In the genomic region with DNA sequence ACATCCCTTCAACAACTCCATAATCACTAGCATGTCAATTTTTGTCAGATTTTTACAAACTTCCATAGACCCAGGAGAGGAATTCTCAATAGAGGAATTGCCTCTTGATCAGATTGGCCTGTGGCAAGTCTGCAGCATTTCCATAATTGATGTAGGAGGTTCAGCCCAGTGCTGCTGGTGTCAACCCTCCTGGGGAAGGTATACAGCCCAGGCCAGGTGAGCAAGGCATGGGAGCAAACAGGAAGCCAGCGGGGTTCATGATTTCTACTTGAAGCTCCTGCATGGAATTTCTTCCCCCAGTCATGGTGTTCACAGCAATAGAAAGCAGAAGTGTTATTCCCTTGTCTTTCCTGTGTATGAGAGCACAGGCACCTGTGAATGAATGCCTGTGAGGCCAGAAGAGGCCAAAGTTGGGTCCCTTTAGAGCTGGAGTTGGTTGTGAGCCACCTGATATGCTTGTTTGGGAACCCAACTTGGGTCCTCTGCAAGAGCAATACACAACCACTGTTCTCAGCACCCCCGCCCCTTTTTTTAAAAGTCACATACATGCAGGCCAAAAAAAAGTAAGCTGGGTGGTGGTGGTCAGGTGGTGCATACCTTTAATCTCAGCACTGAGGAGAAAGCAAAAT, we compare ENCODE assay signal across 17 mouse cellular contexts. TPM values are rescaled to one million over a fixed set of nuclear protein-coding genes. Genes with fewer than 3 reads are reported as not detected.
DNase-seq lines count a peak whose midpoint lies in the region; ATAC-seq and TF ChIP-seq lines count a peak whose summit lies in the region.
"Had no signal": no experiment of that assay in that cellular context is flagged by ENCODE, and none has a peak within 500 bp of the region (broad histone marks: within the 10 kb centered on the region; RNA-seq: fewer than 3 reads in every experiment).

No protein-coding gene starts in this region.

- H3K27ac ChIP-seq in embryonic facial prominence, embryonic 11.5 days (replicated peaks; ENCODE audit: low read depth, low read length), result no peak overlapping the region; the same call in 1 of the 2 replicates
- no peak overlapping the region for H3K27ac ChIP-seq in embryonic facial prominence, embryonic 10.5 days (replicated peaks)
- peak overlapping the region; percentile 50; the same call in 1 of the 2 replicates for H3K27ac ChIP-seq in kidney, postnatal 0 days
- no peak overlapping the region for H3K27ac ChIP-seq in MEL (ENCODE audit: control insufficient read depth, low read depth, low read length)
- H3K27ac ChIP-seq in intestine, embryonic 16.5 days (ENCODE audit: low read length), result peak overlapping the region; percentile 28; the same call in 1 of the 2 replicates
- H3K27ac ChIP-seq: hindbrain, embryonic 10.5 days; layer of hippocampus, adult 2 months had no signal

- peaks cover 22% of the 10 kb centered on the region for H3K79me2 ChIP-seq in MEL (ENCODE audit: control insufficient read depth, insufficient read depth, low read length, poor library complexity)

- H3K9ac ChIP-seq in embryonic facial prominence, embryonic 11.5 days (replicated peaks; ENCODE audit: low read length), result no peak overlapping the region
- H3K9ac ChIP-seq in kidney, postnatal 0 days (ENCODE audit: low read depth, low read length), result no peak overlapping the region
- H3K9ac ChIP-seq in MEL (ENCODE audit: control insufficient read depth, low read depth, low read length, poor library complexity, severe bottlenecking), result no peak overlapping the region
- H3K9ac ChIP-seq in intestine, embryonic 16.5 days (ENCODE audit: low read depth, low read length), result no peak overlapping the region
- H3K9ac ChIP-seq: forebrain, embryonic 12.5 days had no signal

- H3K4me1 ChIP-seq in embryonic facial prominence, embryonic 11.5 days (ENCODE audit: control insufficient read depth, insufficient read depth, low read length), result no peaks in the 10 kb centered on the region
- H3K4me1 ChIP-seq in embryonic facial prominence, embryonic 10.5 days, result peaks cover 16% of the 10 kb centered on the region
- peaks cover 11% of the 10 kb centered on the region for H3K4me1 ChIP-seq in kidney, postnatal 0 days (replicated peaks; ENCODE audit: insufficient read depth, low read length)
- peaks cover 4 to 6% of the 10 kb centered on the region in 2 experiments; a peak in 2 of 4 replicates for H3K4me1 ChIP-seq in MEL (ENCODE audit: control insufficient read depth in 1 of 2, insufficient read depth in 2 of 2, low read length in 2 of 2)
- peaks cover 7% of the 10 kb centered on the region for H3K4me1 ChIP-seq in intestine, embryonic 16.5 days (ENCODE audit: control insufficient read depth, insufficient read depth, low read length)

- H3K9me3 ChIP-seq in embryonic facial prominence, embryonic 11.5 days (replicated peaks; ENCODE audit: control insufficient read depth, low read length), result no peaks in the 10 kb centered on the region
- H3K9me3 ChIP-seq in embryonic facial prominence, embryonic 10.5 days, result no peaks in the 10 kb centered on the region
- H3K9me3 ChIP-seq in kidney, postnatal 0 days (replicated peaks; ENCODE audit: low read length), result no peaks in the 10 kb centered on the region
- no peaks in the 10 kb centered on the region for H3K9me3 ChIP-seq in MEL (replicated peaks; ENCODE audit: insufficient read depth, low read length)
- H3K9me3 ChIP-seq in intestine, embryonic 16.5 days (ENCODE audit: control insufficient read depth, low read length), result no peaks in the 10 kb centered on the region
- H3K9me3 ChIP-seq: forebrain, embryonic 12.5 days; hindbrain, embryonic 10.5 days had no signal

- peaks cover 21% of the 10 kb centered on the region for H3K36me3 ChIP-seq in embryonic facial prominence, embryonic 11.5 days (replicated peaks; ENCODE audit: control insufficient read depth, insufficient read depth, low read depth, low read length)
- peaks cover 87% of the 10 kb centered on the region for H3K36me3 ChIP-seq in embryonic facial prominence, embryonic 10.5 days (replicated peaks)
- peaks cover 48% of the 10 kb centered on the region for H3K36me3 ChIP-seq in kidney, postnatal 0 days (ENCODE audit: insufficient read depth, low read length)
- H3K36me3 ChIP-seq in MEL (ENCODE audit: control insufficient read depth in 1 of 2, insufficient read depth in 2 of 2, low read length in 2 of 2), result peaks cover 25 to 26% of the 10 kb centered on the region in 2 experiments
- peaks cover 6% of the 10 kb centered on the region; the same call in 1 of the 2 replicates for H3K36me3 ChIP-seq in intestine, embryonic 16.5 days (ENCODE audit: control insufficient read depth, insufficient read depth, low read length)

- H3K4me3 ChIP-seq in embryonic facial prominence, embryonic 11.5 days (ENCODE audit: low read depth, low read length), result no peak overlapping the region
- no peak overlapping the region for H3K4me3 ChIP-seq in embryonic facial prominence, embryonic 10.5 days
- no peak overlapping the region for H3K4me3 ChIP-seq in kidney, postnatal 0 days (replicated peaks; ENCODE audit: low read depth, low read length)
- H3K4me3 ChIP-seq in MEL (ENCODE audit: control insufficient read depth in 1 of 2, insufficient read depth in 1 of 2, low read depth in 2 of 2, low read length in 2 of 2), result no peak overlapping the region
- no peak overlapping the region for H3K4me3 ChIP-seq in intestine, embryonic 16.5 days (ENCODE audit: low read length)
- H3K4me3 ChIP-seq: forebrain, embryonic 12.5 days; hindbrain, embryonic 10.5 days; layer of hippocampus, adult 2 months had no signal

- H3K27me3 ChIP-seq in embryonic facial prominence, embryonic 11.5 days (ENCODE audit: control insufficient read depth, insufficient read depth, low read length), result no peaks in the 10 kb centered on the region
- no peaks in the 10 kb centered on the region for H3K27me3 ChIP-seq in embryonic facial prominence, embryonic 10.5 days (replicated peaks; ENCODE audit: low read depth, poor library complexity, severe bottlenecking)
- no peaks in the 10 kb centered on the region for H3K27me3 ChIP-seq in kidney, postnatal 0 days (ENCODE audit: insufficient read depth, low read length)
- no peaks in the 10 kb centered on the region for H3K27me3 ChIP-seq in MEL (ENCODE audit: control insufficient read depth in 1 of 2, insufficient read depth in 2 of 2, low read length in 2 of 2)
- no peaks in the 10 kb centered on the region for H3K27me3 ChIP-seq in intestine, embryonic 16.5 days (replicated peaks; ENCODE audit: control insufficient read depth, insufficient read depth, low read length)
- H3K27me3 ChIP-seq: forebrain, embryonic 12.5 days had no signal

- TF ChIP-seq RAD21 in MEL (IDR thresholded peaks at IDR 0.05; ENCODE audit: low read depth, low read length), result no peak

- ATAC-seq in embryonic facial prominence, embryonic 11.5 days (replicated peaks; ENCODE audit: insufficient number of reproducible peaks, low FRiP score, low TSS enrichment, low read depth), result no peak
- no peak for ATAC-seq in kidney, postnatal 0 days (replicated peaks; ENCODE audit: low FRiP score, low read depth)
- ATAC-seq in intestine, embryonic 16.5 days, result no peak
- ATAC-seq: inflammation-experienced regulatory T-cells, adult 6 months; midbrain, embryonic 16.5 days had no signal

- WGBS in embryonic facial prominence, embryonic 11.5 days, result 79% methylated on average over 2 of the region's 2 CpGs
- WGBS in embryonic facial prominence, embryonic 10.5 days, result 73% methylated on average over 2 of the region's 2 CpGs
- WGBS in kidney, postnatal 0 days, result 80% methylated on average over 2 of the region's 2 CpGs
- WGBS in intestine, embryonic 16.5 days, result 74% methylated on average over 2 of the region's 2 CpGs

- TF ChIP-seq POLR2A in MEL (IDR thresholded peaks at IDR 0.05; ENCODE audit: control insufficient read depth in 1 of 2, insufficient read depth in 1 of 2, low read depth in 1 of 2, low read length in 2 of 2, poor library complexity in 1 of 2), result peak in 1 of 2 experiments; percentile 41; a peak in 2 of 4 replicates

- TF ChIP-seq CTCF in kidney, postnatal 0 days (IDR thresholded peaks at IDR 0.05; ENCODE audit: low read depth), result no peak
- no peak for TF ChIP-seq CTCF in MEL (IDR thresholded peaks at IDR 0.05 in 2 of 3, conservative IDR thresholded peaks at IDR 0.05 in 1 of 3; ENCODE audit: control insufficient read depth in 1 of 3, insufficient read depth in 1 of 3, low read depth in 2 of 3, low read length in 3 of 3, poor library complexity in 1 of 3, severe bottlenecking in 1 of 3)

- peak; percentile 11 for DNase-seq in embryonic facial prominence, embryonic 11.5 days (ENCODE audit: low spot score)
- no peak for DNase-seq in embryonic facial prominence, embryonic 10.5 days (ENCODE audit: low spot score)
- no peak for DNase-seq in kidney, postnatal 0 days (ENCODE audit: low spot score)
- DNase-seq in kidney, postnatal 10 days, result no peak
- peak; percentile 78 for DNase-seq in MEL (ENCODE audit: low read depth, low spot score)
- DNase-seq in layer of hippocampus, adult 18-20 months (ENCODE audit: low spot score in 2 of 2), result no peak
- no peak for DNase-seq in thymus, postnatal 0 days (ENCODE audit: low spot score)
- DNase-seq: cerebellum, adult 18-20 months; layer of hippocampus, postnatal 36 days; lung, adult 2 months; thymus, postnatal 14 days had no signal

- no peak for TF ChIP-seq EP300 in MEL (IDR thresholded peaks at IDR 0.05; ENCODE audit: low read depth in 1 of 2, low read length in 2 of 2)

- no peak overlapping the region for H3K4me2 ChIP-seq in embryonic facial prominence, embryonic 11.5 days (ENCODE audit: low read depth, low read length)
- no peak overlapping the region for H3K4me2 ChIP-seq in kidney, postnatal 0 days (ENCODE audit: low read length)
- H3K4me2 ChIP-seq in intestine, embryonic 16.5 days (ENCODE audit: low read depth, low read length), result no peak overlapping the region
- H3K4me2 ChIP-seq: forebrain, embryonic 12.5 days had no signal

RNA-seq across cellular contexts. Expression of a gene that starts 5.6 kb away (rescaled TPM):
- polyA plus RNA-seq in embryonic facial prominence, embryonic 11.5 days (2014; fragmentation: Nextera tagmentation; extraction: Ambion mirVana), result 5,819 and 6,203 TPM in 2 replicates
- polyA plus RNA-seq in embryonic facial prominence, embryonic 10.5 days (2016; fragmentation: Nextera tagmentation; extraction: Ambion mirVana), result 6,156 and 6,219 TPM in 2 replicates
- 5,621 and 5,791 TPM in 2 replicates for polyA plus RNA-seq in kidney, postnatal 0 days (2015; fragmentation: Nextera tagmentation; extraction: Ambion mirVana)
- total RNA-seq in MEL (2012; rRNA removed), result 7,288 and 8,303 TPM in 2 replicates
- polyA plus RNA-seq in MEL (2012; ENCODE audit: insufficient read depth in 1 of 2, insufficient read length in 2 of 2, low read depth in 1 of 2, low replicate concordance in 2 of 2, missing spikeins in 1 of 2), result 1,000 to 10,000 TPM in 1 of 2 experiments, not detected in 1; 3,662 TPM
- polyA plus RNA-seq in intestine, embryonic 16.5 days (2015; fragmentation: Nextera tagmentation; extraction: Ambion mirVana), result 5,222 and 5,444 TPM in 2 replicates
- total RNA-seq in layer of hippocampus, adult 18-20 months (2021), result 1,000 to 10,000 TPM; 1,682 to 1,687 TPM
- 7,546 and 8,495 TPM in 2 replicates for polyA plus RNA-seq in thymus, postnatal 0 days (2015; fragmentation: Nextera tagmentation; extraction: Ambion mirVana)

RNA-seq across cellular contexts. Expression of a gene that starts 23.4 kb away (rescaled TPM):
- polyA plus RNA-seq in embryonic facial prominence, embryonic 11.5 days (2014; fragmentation: Nextera tagmentation; extraction: Ambion mirVana), result 853 and 854 TPM in 2 replicates
- 746 and 786 TPM in 2 replicates for polyA plus RNA-seq in embryonic facial prominence, embryonic 10.5 days (2016; fragmentation: Nextera tagmentation; extraction: Ambion mirVana)
- 441 and 458 TPM in 2 replicates for polyA plus RNA-seq in kidney, postnatal 0 days (2015; fragmentation: Nextera tagmentation; extraction: Ambion mirVana)
- 70.6 and 97.2 TPM in 2 replicates for total RNA-seq in MEL (2012; rRNA removed)
- polyA plus RNA-seq in MEL (2012; ENCODE audit: insufficient read depth in 1 of 2, insufficient read length in 2 of 2, low read depth in 1 of 2, low replicate concordance in 2 of 2, missing spikeins in 1 of 2), result 100 to 1,000 TPM in 1 of 2 experiments, not detected in 1; 159 TPM
- 393 and 415 TPM in 2 replicates for polyA plus RNA-seq in intestine, embryonic 16.5 days (2015; fragmentation: Nextera tagmentation; extraction: Ambion mirVana)
- total RNA-seq in layer of hippocampus, adult 18-20 months (2021), result 10 to 100 TPM; 36.3 to 45.4 TPM
- polyA plus RNA-seq in thymus, postnatal 0 days (2015; fragmentation: Nextera tagmentation; extraction: Ambion mirVana), result 715 and 776 TPM in 2 replicates

RNA-seq across cellular contexts. Expression of a gene that starts 32.0 kb away (rescaled TPM):
- 9.0 and 9.6 TPM in 2 replicates for polyA plus RNA-seq in embryonic facial prominence, embryonic 11.5 days (2014; fragmentation: Nextera tagmentation; extraction: Ambion mirVana)
- polyA plus RNA-seq in embryonic facial prominence, embryonic 10.5 days (2016; fragmentation: Nextera tagmentation; extraction: Ambion mirVana), result 13.1 and 13.6 TPM in 2 replicates
- polyA plus RNA-seq in kidney, postnatal 0 days (2015; fragmentation: Nextera tagmentation; extraction: Ambion mirVana), result 9.9 TPM in 2 replicates
- total RNA-seq in MEL (2012; rRNA removed), result 12.3 and 12.8 TPM in 2 replicates
- polyA plus RNA-seq in MEL (2012; ENCODE audit: insufficient read depth in 1 of 2, insufficient read length in 2 of 2, low read depth in 1 of 2, low replicate concordance in 2 of 2, missing spikeins in 1 of 2), result 10 to 100 TPM; 35.5 to 90.3 TPM
- 9.2 and 9.3 TPM in 2 replicates for polyA plus RNA-seq in intestine, embryonic 16.5 days (2015; fragmentation: Nextera tagmentation; extraction: Ambion mirVana)
- 100 to 1,000 TPM; 169 to 174 TPM for total RNA-seq in layer of hippocampus, adult 18-20 months (2021)
- 12.2 and 14.9 TPM in 2 replicates for polyA plus RNA-seq in thymus, postnatal 0 days (2015; fragmentation: Nextera tagmentation; extraction: Ambion mirVana)

RNA-seq across cellular contexts. Expression of a gene that starts 54.9 kb away (rescaled TPM):
- 14.8 and 15.8 TPM in 2 replicates for polyA plus RNA-seq in embryonic facial prominence, embryonic 11.5 days (2014; fragmentation: Nextera tagmentation; extraction: Ambion mirVana)
- 17.5 and 17.7 TPM in 2 replicates for polyA plus RNA-seq in embryonic facial prominence, embryonic 10.5 days (2016; fragmentation: Nextera tagmentation; extraction: Ambion mirVana)
- 24.5 and 26.4 TPM in 2 replicates for polyA plus RNA-seq in kidney, postnatal 0 days (2015; fragmentation: Nextera tagmentation; extraction: Ambion mirVana)
- total RNA-seq in MEL (2012; rRNA removed), result 29.3 and 33.9 TPM in 2 replicates
- 10 to 100 TPM; 23.1 to 32.7 TPM for polyA plus RNA-seq in MEL (2012; ENCODE audit: insufficient read depth in 1 of 2, insufficient read length in 2 of 2, low read depth in 1 of 2, low replicate concordance in 2 of 2, missing spikeins in 1 of 2)
- 24.6 and 24.8 TPM in 2 replicates for polyA plus RNA-seq in intestine, embryonic 16.5 days (2015; fragmentation: Nextera tagmentation; extraction: Ambion mirVana)
- 100 to 1,000 TPM; 229 to 239 TPM for total RNA-seq in layer of hippocampus, adult 18-20 months (2021)
- 17.8 and 22.5 TPM in 2 replicates for polyA plus RNA-seq in thymus, postnatal 0 days (2015; fragmentation: Nextera tagmentation; extraction: Ambion mirVana)

Comparison
In these comparisons a context has a peak if more than half of its experiments do, and no peak if none do; other contexts are left out.
1. DNase-seq: peak in embryonic facial prominence, embryonic 11.5 days (single experiment) and MEL (single experiment); none in embryonic facial prominence, embryonic 10.5 days (single experiment), kidney, postnatal 0 days (single experiment), kidney, postnatal 10 days (single experiment), layer of hippocampus, adult 18-20 months (0 of 2) and thymus, postnatal 0 days (single experiment).
2. H3K27ac ChIP-seq: peak in kidney, postnatal 0 days (single experiment) and intestine, embryonic 16.5 days (single experiment); none in embryonic facial prominence, embryonic 11.5 days (single experiment), embryonic facial prominence, embryonic 10.5 days (single experiment) and MEL (single experiment).